Mouse (Mus musculus): ENCODE results near the gene Cd55.
"Not testable (repeated sequence)": the region's sequence is repeated elsewhere in the genome, so short reads cannot be mapped to it uniquely, and the experiment has no call there.

Gene Cd55

GRCm38 (mm10) chr1:130422664-130423111 is 39.9 kb downstream of the Cd55 start, which contains the start of gene Cd55b:
Cd55b (minus strand) TSS chr1:130423009.
- peak; percentile 21 to 42 for DNase-seq

GRCm38 (mm10) chr1:130422033-130422432 is 40.5 kb downstream of the Cd55 start:
- not testable (repeated sequence) for DNase-seq

- DNase-seq = not testable (repeated sequence)
Observed at GRCm38 (mm10) chr1:130397109-130397508, 65.4 kb downstream of the Cd55 start.
